Mouse (Mus musculus) stomach, postnatal 0 days (tissue): ENCODE results near the gene Apobec4. TPM values are rescaled to one million over a fixed set of nuclear protein-coding genes. Genes with fewer than 3 reads are reported as not detected.
A peak's percentile ranks its signal among the peaks of the same experiment; 100 is the strongest.
"Not testable (repeated sequence)": the region's sequence is repeated elsewhere in the genome, so short reads cannot be mapped to it uniquely, and the experiment has no call there.

Source experiments
- ATAC-seq: fragments of 200-750 bp; cut with Nextera tagmentation; 2 replicates; pipeline ENCODE4 v1.8.0; 2017; ENCODE audit not compliant: low FRiP score, low TSS enrichment
- DNase-seq: peaks from one replicate; pipeline ENCODE4 v3.0.0-alpha.2; 2016; ENCODE audit warnings: low spot score
- H3K27ac ChIP-seq: fragments of 300-500 bp; sonication (generic); replicated peaks from 2 replicates; pipeline ENCODE4 v1.5.1; 2014; ENCODE audit warnings: mild to moderate bottlenecking, control low read depth
- H3K27me3 ChIP-seq: fragments of 300-500 bp; sonication (generic); 2 replicates; pipeline ENCODE4 v1.6.1; 2014; ENCODE audit warnings: low read length; ENCODE audit not compliant: control insufficient read depth, insufficient read depth
- H3K36me3 ChIP-seq: fragments of 300-500 bp; sonication (generic); 2 replicates; pipeline ENCODE4 v1.6.1; 2014; ENCODE audit warnings: low read length, mixed read lengths; ENCODE audit not compliant: control insufficient read depth, insufficient read depth
- H3K4me1 ChIP-seq: fragments of 300-500 bp; sonication (generic); replicated peaks from 2 replicates; pipeline ENCODE4 v1.6.1; 2014; ENCODE audit warnings: antibody characterized with exemption; ENCODE audit not compliant: control insufficient read depth, insufficient read depth
- H3K4me2 ChIP-seq: fragments of 300-500 bp; sonication (generic); replicated peaks from 2 replicates; pipeline ENCODE4 v1.6.1; 2014; ENCODE audit warnings: low read depth, mild to moderate bottlenecking, control low read depth, moderate library complexity
- H3K4me3 ChIP-seq: fragments of 300-500 bp; sonication (generic); 2 replicates; pipeline ENCODE4 v1.5.1; 2014; ENCODE audit warnings: low read depth, low read length, control low read depth
- H3K9ac ChIP-seq: fragments of 300-500 bp; sonication (generic); 2 replicates; pipeline ENCODE4 v1.6.1; 2014; ENCODE audit warnings: mild to moderate bottlenecking, low read length, control low read depth, mixed read lengths
- H3K9me3 ChIP-seq: fragments of 300-500 bp; sonication (generic); 2 replicates; pipeline ENCODE4 v1.6.1; 2016; ENCODE audit warnings: low read length; ENCODE audit not compliant: control insufficient read depth
- CTCF ChIP-seq: IDR thresholded peaks from 2 replicates; pipeline ENCODE4 v1.5.1; 2016; ENCODE audit warnings: antibody characterized with exemption, low read depth, mild to moderate bottlenecking, moderate library complexity
- EP300 ChIP-seq: optimal IDR thresholded peaks from 2 replicates; pipeline ENCODE3; 2016; ENCODE audit warnings: antibody characterized with exemption
- WGBS: fragments of 180-500 bp; shearing (Covaris S2); extraction: QIAGEN DNeasy Blood & Tissue Kit; methylation state at CpG from one replicate; pipeline ENCODE4 v1.1.7; 2014; 5-methylcytosine and 5-hydroxymethylcytosine counted together
- polyA plus RNA-seq: library from polyadenylated mRNA; unstranded; fragments of >200 nt; fragmentation: Nextera tagmentation; extraction: Ambion mirVana; gene quantifications from 2 replicates; pipeline ENCODE4 v1.2.1, GENCODE M21; 2015

The Apobec4 gene
- polyA plus RNA-seq, 1 experiment from 2014 or later, result not detected

- H3K4me2 ChIP-seq, result peak overlapping the region; percentile 58
- H3K4me3 ChIP-seq, result peak overlapping the region; percentile 99
- TF ChIP-seq EP300 (no peak), CTCF (peak; percentile 84)
- no peaks in the 10 kb centered on the region for H3K27me3 ChIP-seq
- H3K4me1 ChIP-seq, result 0 out of 2 replicates have a peak, but pooled peaks cover 2% of the 10 kb centered on the region
- no peaks in the 10 kb centered on the region for H3K9me3 ChIP-seq
- DNase-seq (peak; percentile 87), ATAC-seq (peak; percentile 53)
- H3K36me3 ChIP-seq, result peaks cover 13% of the 10 kb centered on the region
- WGBS, result 6% methylated on average over 5 of the region's 5 CpGs
- H3K9ac ChIP-seq, result no peak overlapping the region; the same call in 1 of the 2 replicates
- H3K27ac ChIP-seq, result no peak overlapping the region
Measured at GRCm38 (mm10) chr1:152767749-152768488, 17.6 kb downstream of the Apobec4 start.

GRCm38 (mm10) chr1:152771016-152771415, 20.7 kb downstream of the Apobec4 start:
- WGBS, result 90% methylated on average over 9 of the region's 9 CpGs
- Histone ChIP-seq H3K36me3 (peaks cover 19% of the 10 kb centered on the region), H3K4me1 (no peaks in the 10 kb centered on the region), H3K27me3 (no peaks in the 10 kb centered on the region), H3K9ac (no peak overlapping the region), H3K9me3 (no peaks in the 10 kb centered on the region), H3K4me3 (no peak overlapping the region), H3K4me2 (no peak overlapping the region), H3K27ac (no peak overlapping the region)
- DNase-seq (no peak), ATAC-seq (no peak)
- TF ChIP-seq EP300 (no peak), CTCF (no peak)

GRCm38 (mm10) chr1:152774601-152775000, 24.2 kb downstream of the Apobec4 start:
- not testable (repeated sequence) for H3K4me2 ChIP-seq, ATAC-seq, H3K9ac ChIP-seq, H3K27me3 ChIP-seq, H3K27ac ChIP-seq, DNase-seq, H3K4me3 ChIP-seq, H3K9me3 ChIP-seq, H3K4me1 ChIP-seq
- 77% methylated on average over 3 of the region's 3 CpGs for WGBS
- H3K36me3 ChIP-seq, result peaks cover 17% of the 10 kb centered on the region

- WGBS, result 27% methylated on average over 10 of the region's 10 CpGs
- TF ChIP-seq CTCF, result peak; percentile 80
- no peak for TF ChIP-seq EP300
- Histone ChIP-seq H3K27ac (no peak overlapping the region), H3K4me2 (no peak overlapping the region), H3K9me3 (no peaks in the 10 kb centered on the region), H3K4me3 (no peak overlapping the region), H3K9ac (no peak overlapping the region), H3K27me3 (no peaks in the 10 kb centered on the region), H3K36me3 (peaks cover 3% of the 10 kb centered on the region; the same call in 1 of the 2 replicates), H3K4me1 (no peaks in the 10 kb centered on the region)
- DNase-seq (peak; percentile 78), ATAC-seq (peak; percentile 84)
Measured at GRCm38 (mm10) chr1:152779071-152779737, 28.9 kb downstream of the Apobec4 start.

- WGBS, result 89% methylated on average over 8 of the region's 8 CpGs
- Histone ChIP-seq H3K4me1 (no peaks in the 10 kb centered on the region), H3K36me3 (no peaks in the 10 kb centered on the region), H3K27ac (no peak overlapping the region), H3K4me2 (no peak overlapping the region), H3K9me3 (no peaks in the 10 kb centered on the region), H3K9ac (no peak overlapping the region), H3K4me3 (no peak overlapping the region), H3K27me3 (no peaks in the 10 kb centered on the region)
- DNase-seq, result no peak
- no peak for TF ChIP-seq EP300
- no peak for TF ChIP-seq CTCF
- no peak for ATAC-seq
Measured at GRCm38 (mm10) chr1:152784620-152785019, 34.3 kb downstream of the Apobec4 start.

GRCm38 (mm10) chr1:152785446-152785845, 35.1 kb downstream of the Apobec4 start:
- not testable (repeated sequence) for H3K27me3 ChIP-seq, H3K27ac ChIP-seq

More at GRCm38 (mm10) chr1:152785446-152785845, 35.1 kb downstream of the Apobec4 start:
- not testable (repeated sequence) for H3K9ac ChIP-seq, H3K4me3 ChIP-seq, H3K36me3 ChIP-seq, ATAC-seq, H3K4me2 ChIP-seq, DNase-seq, H3K9me3 ChIP-seq, H3K4me1 ChIP-seq
- 85% methylated on average over 3 of the region's 3 CpGs for WGBS
